21 mouse cellular contexts compared by ENCODE assay signal in the genomic region with DNA sequence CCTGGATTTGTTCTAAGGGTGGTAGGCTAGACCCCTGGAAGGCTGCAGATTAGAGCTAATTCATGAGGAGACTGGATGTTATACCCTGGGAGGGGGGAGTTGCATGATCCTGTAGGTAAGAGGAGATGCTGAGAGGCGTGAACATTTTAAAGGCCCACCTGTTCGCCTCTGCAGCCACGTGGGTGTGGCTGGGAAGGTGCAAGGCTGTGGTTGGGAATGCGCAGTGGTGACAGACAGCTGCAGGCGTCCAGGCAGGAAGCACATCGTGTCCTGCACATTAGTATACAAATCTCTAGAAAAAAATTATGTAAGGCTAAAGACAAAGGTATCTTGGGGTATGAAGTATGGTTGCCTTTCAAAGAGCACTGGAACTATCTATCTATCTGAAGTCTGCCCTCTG.
DNase-seq lines count a peak whose midpoint lies in the region; ATAC-seq lines count a peak whose summit lies in the region.
"Had no signal": no experiment of that assay in that cellular context is flagged by ENCODE, and none has a peak within 500 bp of the region (broad histone marks: within the 10 kb centered on the region; RNA-seq: fewer than 3 reads in every experiment).

No protein-coding gene starts in this region.

- no peak overlapping the region for H3K27ac ChIP-seq in embryonic facial prominence, embryonic 14.5 days (replicated peaks; ENCODE audit: low read depth, low read length)
- H3K27ac ChIP-seq in embryonic facial prominence, embryonic 10.5 days (replicated peaks), result no peak overlapping the region
- peak overlapping the region; percentile 92; the same call in 1 of the 2 replicates for H3K27ac ChIP-seq in forebrain, embryonic 15.5 days (replicated peaks)
- H3K27ac ChIP-seq in forebrain, embryonic 14.5 days (ENCODE audit: low read depth, low read length), result no peak overlapping the region

- H3K4me1 ChIP-seq in embryonic facial prominence, embryonic 14.5 days (ENCODE audit: control insufficient read depth, insufficient read depth, low read length), result peaks cover 4% of the 10 kb centered on the region; the same call in 1 of the 2 replicates
- H3K4me1 ChIP-seq in embryonic facial prominence, embryonic 10.5 days, result peaks cover 12% of the 10 kb centered on the region; the same call in 1 of the 2 replicates
- H3K4me1 ChIP-seq in forebrain, embryonic 15.5 days, result peaks cover 38% of the 10 kb centered on the region
- peaks cover 28% of the 10 kb centered on the region for H3K4me1 ChIP-seq in forebrain, embryonic 14.5 days (ENCODE audit: control insufficient read depth, insufficient read depth, low read length)

- no peaks in the 10 kb centered on the region for H3K9me3 ChIP-seq in embryonic facial prominence, embryonic 14.5 days (ENCODE audit: control insufficient read depth, low read length)
- H3K9me3 ChIP-seq in embryonic facial prominence, embryonic 10.5 days, result no peaks in the 10 kb centered on the region
- no peaks in the 10 kb centered on the region for H3K9me3 ChIP-seq in forebrain, embryonic 15.5 days
- no peaks in the 10 kb centered on the region for H3K9me3 ChIP-seq in forebrain, embryonic 14.5 days (replicated peaks; ENCODE audit: control insufficient read depth, low read length)
- H3K9me3 ChIP-seq: G1E had no signal

- H3K36me3 ChIP-seq in embryonic facial prominence, embryonic 14.5 days (ENCODE audit: control insufficient read depth, insufficient read depth, low read length), result no peaks in the 10 kb centered on the region
- H3K36me3 ChIP-seq in embryonic facial prominence, embryonic 10.5 days (replicated peaks), result peaks cover 24% of the 10 kb centered on the region
- H3K36me3 ChIP-seq in forebrain, embryonic 15.5 days, result peaks cover 6% of the 10 kb centered on the region; the same call in 1 of the 2 replicates
- peaks cover 5% of the 10 kb centered on the region; the same call in 1 of the 2 replicates for H3K36me3 ChIP-seq in forebrain, embryonic 14.5 days (ENCODE audit: control insufficient read depth, insufficient read depth, low read length)

- DNase-seq in embryonic facial prominence, embryonic 14.5 days (ENCODE audit: low spot score), result no peak
- no peak for DNase-seq in embryonic facial prominence, embryonic 10.5 days (ENCODE audit: low spot score)
- DNase-seq in forebrain, embryonic 14.5 days (ENCODE audit: low spot score), result no peak
- DNase-seq in heart, adult 11 months, result peak; percentile 68
- DNase-seq in heart, postnatal 4 days, result no peak
- DNase-seq: adrenal gland, adult 2 months; adrenal gland, adult 8-10 months; adrenal gland, postnatal 10 days; adrenal gland, postnatal 14 days; adrenal gland, postnatal 25 days; adrenal gland, postnatal 36 days; B cell, adult 2 months; cerebellum, adult 11 months; cerebellum, adult 11-12 months; cerebellum, adult 18-20 months had no signal

- no peak overlapping the region for H3K4me3 ChIP-seq in embryonic facial prominence, embryonic 14.5 days (ENCODE audit: low read depth, low read length)
- no peak overlapping the region for H3K4me3 ChIP-seq in embryonic facial prominence, embryonic 10.5 days
- H3K4me3 ChIP-seq in forebrain, embryonic 15.5 days, result no peak overlapping the region
- H3K4me3 ChIP-seq in forebrain, embryonic 14.5 days (ENCODE audit: low read depth, low read length), result no peak overlapping the region

- WGBS in embryonic facial prominence, embryonic 14.5 days, result 76% methylated on average over 6 of the region's 6 CpGs
- WGBS in embryonic facial prominence, embryonic 10.5 days, result 86% methylated on average over 6 of the region's 6 CpGs
- 84% methylated on average over 6 of the region's 6 CpGs for WGBS in forebrain, embryonic 15.5 days
- 87% methylated on average over 6 of the region's 6 CpGs for WGBS in forebrain, embryonic 14.5 days

- H3K9ac ChIP-seq in embryonic facial prominence, embryonic 14.5 days (ENCODE audit: low read depth, low read length), result no peak overlapping the region
- H3K9ac ChIP-seq in forebrain, embryonic 15.5 days (replicated peaks), result no peak overlapping the region
- H3K9ac ChIP-seq in forebrain, embryonic 14.5 days (ENCODE audit: low read length), result no peak overlapping the region

- peak; percentile 53; the same call in 1 of the 2 replicates for ATAC-seq in embryonic facial prominence, embryonic 14.5 days (ENCODE audit: low read depth)
- ATAC-seq in forebrain, embryonic 15.5 days (replicated peaks), result no peak
- ATAC-seq in forebrain, embryonic 14.5 days, result no peak
- ATAC-seq: activated CD4-positive, CD25-positive, alpha-beta regulatory T cell, adult 4 months; CD4-positive, CD25-positive, alpha-beta regulatory T cell, adult 4 months; Patski had no signal

- H3K27me3 ChIP-seq in embryonic facial prominence, embryonic 14.5 days (replicated peaks; ENCODE audit: control insufficient read depth, insufficient read depth, low read length), result no peaks in the 10 kb centered on the region
- no peaks in the 10 kb centered on the region for H3K27me3 ChIP-seq in embryonic facial prominence, embryonic 10.5 days (replicated peaks; ENCODE audit: low read depth, poor library complexity, severe bottlenecking)
- no peaks in the 10 kb centered on the region for H3K27me3 ChIP-seq in forebrain, embryonic 15.5 days
- H3K27me3 ChIP-seq in forebrain, embryonic 14.5 days (replicated peaks; ENCODE audit: control insufficient read depth, insufficient read depth, low read length), result no peaks in the 10 kb centered on the region
- H3K27me3 ChIP-seq: CH12.LX, Patski had no signal

- H3K4me2 ChIP-seq in embryonic facial prominence, embryonic 14.5 days (ENCODE audit: low read depth, low read length), result no peak overlapping the region
- H3K4me2 ChIP-seq in forebrain, embryonic 15.5 days (replicated peaks), result no peak overlapping the region
- no peak overlapping the region for H3K4me2 ChIP-seq in forebrain, embryonic 14.5 days (ENCODE audit: low read length)
